Comparison of ENCODE assay signal across 31 mouse cellular contexts in the genomic region with DNA sequence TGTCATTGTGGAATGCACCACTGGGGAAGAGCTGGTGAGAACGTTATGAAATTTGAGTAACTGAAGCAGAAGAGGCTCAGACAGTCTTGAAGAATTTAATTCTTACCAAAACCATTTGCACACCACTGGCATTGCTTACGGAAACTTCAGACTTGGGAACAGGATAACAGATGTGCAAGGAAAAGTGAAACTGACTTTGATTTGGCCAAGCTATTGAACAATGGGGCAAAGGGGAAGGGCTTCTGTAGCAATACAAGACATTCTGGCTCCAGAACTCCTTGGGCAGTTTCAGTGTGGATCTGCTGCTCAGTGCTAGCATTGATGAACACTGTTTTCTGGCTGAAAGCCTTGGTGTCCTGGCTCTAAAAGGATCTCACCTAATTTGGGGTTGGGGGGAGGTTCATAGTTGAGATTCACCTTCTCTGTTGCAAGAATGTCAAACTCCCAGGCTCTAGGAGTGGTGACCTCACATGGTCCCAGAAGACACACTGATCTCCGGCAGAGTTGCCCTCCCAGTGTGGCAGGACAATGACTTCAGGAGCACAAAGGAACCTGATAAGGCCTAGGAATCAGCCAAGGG. TPM values are rescaled to one million over a fixed set of nuclear protein-coding genes. Genes with fewer than 3 reads are reported as not detected.
A peak's percentile ranks its signal among the peaks of the same experiment; 100 is the strongest.
DNase-seq lines count a peak whose midpoint lies in the region; ATAC-seq and TF ChIP-seq lines count a peak whose summit lies in the region.
"Had no signal": no experiment of that assay in that cellular context is flagged by ENCODE, and none has a peak within 500 bp of the region (broad histone marks: within the 10 kb centered on the region; RNA-seq: fewer than 3 reads in every experiment).

No protein-coding gene starts in this region.

- H3K4me3 ChIP-seq in kidney, adult 2 months (ENCODE audit: insufficient read depth, low read depth, low read length), result no peak overlapping the region
- H3K4me3 ChIP-seq in midbrain, embryonic 11.5 days (ENCODE audit: low read depth, low read length), result no peak overlapping the region
- no peak overlapping the region for H3K4me3 ChIP-seq in midbrain, embryonic 10.5 days
- H3K4me3 ChIP-seq: forebrain, embryonic 13.5 days; hindbrain, embryonic 13.5 days; layer of hippocampus, adult 2 months; left cerebral cortex, adult 2 months; limb, embryonic 13.5 days; liver, embryonic 13.5 days had no signal

- ATAC-seq in midbrain, embryonic 11.5 days (ENCODE audit: low FRiP score), result no peak
- ATAC-seq: forebrain, embryonic 13.5 days; intestine, postnatal 0 days; midbrain, embryonic 16.5 days had no signal

- peak; percentile 9 for DNase-seq in kidney, adult 2 months
- no peak for DNase-seq in kidney, postnatal 4 days
- DNase-seq in midbrain, embryonic 11.5 days (ENCODE audit: low spot score, missing footprints), result peak; percentile 56
- DNase-seq in midbrain, embryonic 10.5 days (ENCODE audit: low spot score), result no peak
- peak; percentile 73 for DNase-seq in adipocyte (ENCODE audit: low spot score)
- DNase-seq in cerebellum, postnatal 25 days, result no peak
- no peak for DNase-seq in spleen, postnatal 4 days (ENCODE audit: low spot score in 2 of 2)
- DNase-seq: adrenal gland, postnatal 25 days; cerebellum, adult 2 months; cerebellum, postnatal 14 days; gastrocnemius, postnatal 25 days; heart, postnatal 4 days; kidney, postnatal 14 days; liver, embryonic 13.5 days; lung, adult 18-20 months; right cerebral cortex, postnatal 4 days; thymus, postnatal 4 days had no signal

- H3K27me3 ChIP-seq in kidney, adult 2 months (replicated peaks; ENCODE audit: control insufficient read depth, insufficient read depth, low read length), result no peaks in the 10 kb centered on the region
- no peaks in the 10 kb centered on the region for H3K27me3 ChIP-seq in midbrain, embryonic 11.5 days (ENCODE audit: control insufficient read depth, insufficient read depth, low read length)
- no peaks in the 10 kb centered on the region for H3K27me3 ChIP-seq in midbrain, embryonic 10.5 days (ENCODE audit: low read depth, poor library complexity, severe bottlenecking)
- H3K27me3 ChIP-seq: forebrain, embryonic 13.5 days; hindbrain, embryonic 13.5 days; limb, embryonic 13.5 days had no signal

- H3K4me2 ChIP-seq in midbrain, embryonic 11.5 days, result no peak overlapping the region
- H3K4me2 ChIP-seq: forebrain, embryonic 13.5 days; hindbrain, embryonic 13.5 days; limb, embryonic 13.5 days; liver, embryonic 13.5 days had no signal

- TF ChIP-seq POLR2A in kidney, adult 2 months (IDR thresholded peaks at IDR 0.05; ENCODE audit: low read depth, low read length), result no peak

- H3K4me1 ChIP-seq in kidney, adult 2 months (ENCODE audit: control insufficient read depth, insufficient read depth, low read length), result no peaks in the 10 kb centered on the region
- H3K4me1 ChIP-seq in midbrain, embryonic 11.5 days (ENCODE audit: control insufficient read depth, insufficient read depth, low read length), result no peaks in the 10 kb centered on the region
- no peaks in the 10 kb centered on the region for H3K4me1 ChIP-seq in midbrain, embryonic 10.5 days
- H3K4me1 ChIP-seq: forebrain, embryonic 13.5 days; hindbrain, embryonic 13.5 days; limb, embryonic 13.5 days; liver, embryonic 13.5 days had no signal

- no peak for TF ChIP-seq CTCF in kidney, adult 2 months (conservative IDR thresholded peaks at IDR 0.05; ENCODE audit: insufficient read depth, insufficient read length, low read depth, low read length)

- H3K9me3 ChIP-seq in midbrain, embryonic 11.5 days (ENCODE audit: control insufficient read depth, low read length), result no peaks in the 10 kb centered on the region
- H3K9me3 ChIP-seq in midbrain, embryonic 10.5 days (replicated peaks), result no peaks in the 10 kb centered on the region
- H3K9me3 ChIP-seq: forebrain, embryonic 13.5 days; hindbrain, embryonic 13.5 days; limb, embryonic 13.5 days; liver, embryonic 13.5 days had no signal

- H3K9ac ChIP-seq in midbrain, embryonic 11.5 days (ENCODE audit: low read length), result no peak overlapping the region
- H3K9ac ChIP-seq: forebrain, embryonic 13.5 days; hindbrain, embryonic 13.5 days; limb, embryonic 13.5 days; liver, embryonic 13.5 days had no signal

- 52% methylated on average over 3 of the region's 3 CpGs for WGBS in kidney, adult 2 months
- 66% methylated on average over 3 of the region's 3 CpGs for WGBS in midbrain, embryonic 11.5 days
- WGBS in midbrain, embryonic 10.5 days, result 65% methylated on average over 3 of the region's 3 CpGs

- no peaks in the 10 kb centered on the region for H3K36me3 ChIP-seq in kidney, adult 2 months (ENCODE audit: control insufficient read depth, insufficient read depth, low read length)
- no peaks in the 10 kb centered on the region for H3K36me3 ChIP-seq in midbrain, embryonic 11.5 days (ENCODE audit: control insufficient read depth, insufficient read depth, low read length)
- H3K36me3 ChIP-seq in midbrain, embryonic 10.5 days, result no peaks in the 10 kb centered on the region
- H3K36me3 ChIP-seq: hindbrain, embryonic 13.5 days; limb, embryonic 13.5 days; liver, embryonic 13.5 days had no signal

- H3K27ac ChIP-seq in kidney, adult 2 months (ENCODE audit: insufficient read depth, low read depth, low read length), result no peak overlapping the region
- H3K27ac ChIP-seq in midbrain, embryonic 11.5 days (ENCODE audit: low read depth, low read length), result no peak overlapping the region
- no peak overlapping the region for H3K27ac ChIP-seq in midbrain, embryonic 10.5 days (replicated peaks)
- H3K27ac ChIP-seq: forebrain, embryonic 13.5 days; hindbrain, embryonic 13.5 days; layer of hippocampus, adult 2 months; left cerebral cortex, adult 2 months; limb, embryonic 13.5 days; liver, embryonic 13.5 days; macrophage had no signal

RNA-seq across cellular contexts. Expression of gene Csf2rb, which starts 26.1 kb away (rescaled TPM):
- 3.0 and 7.3 TPM in 2 replicates for polyA plus RNA-seq in kidney, adult 2 months (2012; rRNA removed)
- polyA plus RNA-seq in midbrain, embryonic 11.5 days (2014; fragmentation: Nextera tagmentation; extraction: Ambion mirVana), result 1.5 and 1.8 TPM in 2 replicates
- 2.7 and 3.5 TPM in 2 replicates for polyA plus RNA-seq in midbrain, embryonic 10.5 days (2016; fragmentation: Nextera tagmentation; extraction: Ambion mirVana)

RNA-seq across cellular contexts. Expression of gene Tex33, which starts 44.0 kb away (rescaled TPM):
- polyA plus RNA-seq in kidney, adult 2 months (2012; rRNA removed), result 0.41 and 0.48 TPM in 2 replicates
- polyA plus RNA-seq in midbrain, embryonic 11.5 days (2014; fragmentation: Nextera tagmentation; extraction: Ambion mirVana), result not detected in 2 replicates
- not detected in 2 replicates for polyA plus RNA-seq in midbrain, embryonic 10.5 days (2016; fragmentation: Nextera tagmentation; extraction: Ambion mirVana)
- polyA plus RNA-seq: brain, embryonic 14.5 days; cerebellum, adult 2 months; embryonic facial prominence, embryonic 11.5 days; forebrain, embryonic 13.5 days; heart, postnatal 0 days; hindbrain, embryonic 13.5 days; intestine, postnatal 0 days; kidney, embryonic 14.5 days; limb, embryonic 13.5 days; liver, embryonic 13.5 days; macrophage; midbrain, embryonic 16.5 days; neural tube, embryonic 11.5 days; stomach, embryonic 14.5 days had no signal

RNA-seq across cellular contexts. Expression of gene Csf2rb2, which starts 46.2 kb away (rescaled TPM):
- polyA plus RNA-seq in kidney, adult 2 months (2012; rRNA removed), result 1.4 and 7.1 TPM in 2 replicates
- 0.23 and 0.32 TPM in 2 replicates for polyA plus RNA-seq in midbrain, embryonic 11.5 days (2014; fragmentation: Nextera tagmentation; extraction: Ambion mirVana)
- polyA plus RNA-seq in midbrain, embryonic 10.5 days (2016; fragmentation: Nextera tagmentation; extraction: Ambion mirVana), result 0.29 and 0.37 TPM in 2 replicates

RNA-seq across cellular contexts. Expression of gene Tst, which starts 54.0 kb away (rescaled TPM):
- 151 and 161 TPM in 2 replicates for polyA plus RNA-seq in kidney, adult 2 months (2012; rRNA removed)
- polyA plus RNA-seq in midbrain, embryonic 11.5 days (2014; fragmentation: Nextera tagmentation; extraction: Ambion mirVana), result 6.1 and 8.3 TPM in 2 replicates
- 8.1 and 9.8 TPM in 2 replicates for polyA plus RNA-seq in midbrain, embryonic 10.5 days (2016; fragmentation: Nextera tagmentation; extraction: Ambion mirVana)

RNA-seq across cellular contexts. Expression of gene Mpst, which starts 54.5 kb away (rescaled TPM):
- polyA plus RNA-seq in kidney, adult 2 months (2012; rRNA removed), result 270 and 419 TPM in 2 replicates
- 2.0 and 2.3 TPM in 2 replicates for polyA plus RNA-seq in midbrain, embryonic 11.5 days (2014; fragmentation: Nextera tagmentation; extraction: Ambion mirVana)
- polyA plus RNA-seq in midbrain, embryonic 10.5 days (2016; fragmentation: Nextera tagmentation; extraction: Ambion mirVana), result 0.61 and 1.6 TPM in 2 replicates

Comparison
In these comparisons a context has a peak if more than half of its experiments do, and no peak if none do; other contexts are left out.
1. DNase-seq: peak in kidney, adult 2 months (single experiment), midbrain, embryonic 11.5 days (single experiment) and adipocyte (single experiment); none in kidney, postnatal 4 days (0 of 2), midbrain, embryonic 10.5 days (single experiment), cerebellum, postnatal 25 days (0 of 2) and spleen, postnatal 4 days (0 of 2).